Mouse (Mus musculus) left cerebral cortex, postnatal 25 days (tissue): ENCODE measurements at regions not wholly inside any gene's neighbourhood (a gene's known extent, or its start where the extent isn't known, plus 50 kb on each side); places are given as distances from the start of the nearest gene placed in this dataset.

Experiments used
- DNase-seq, 2 experiments: peaks; one replicate each; pipeline ENCODE4 v3.0.0; 2022; ENCODE audit warnings: low spot score in 2 of 2, mixed read lengths in 1 of 2
- intact Hi-C: fragments of 180-260 bp; cut with DNase I; formaldehyde crosslinking; loops from one replicate; pipeline ENCODE4 v1.15.1; 2025
- microRNA-seq, 2 experiments: library from miRNA; unstranded; fragments of <30 nt; microRNA quantifications; one replicate each; pipeline ENCODE4 v1.2.0; 2022

DNA sequence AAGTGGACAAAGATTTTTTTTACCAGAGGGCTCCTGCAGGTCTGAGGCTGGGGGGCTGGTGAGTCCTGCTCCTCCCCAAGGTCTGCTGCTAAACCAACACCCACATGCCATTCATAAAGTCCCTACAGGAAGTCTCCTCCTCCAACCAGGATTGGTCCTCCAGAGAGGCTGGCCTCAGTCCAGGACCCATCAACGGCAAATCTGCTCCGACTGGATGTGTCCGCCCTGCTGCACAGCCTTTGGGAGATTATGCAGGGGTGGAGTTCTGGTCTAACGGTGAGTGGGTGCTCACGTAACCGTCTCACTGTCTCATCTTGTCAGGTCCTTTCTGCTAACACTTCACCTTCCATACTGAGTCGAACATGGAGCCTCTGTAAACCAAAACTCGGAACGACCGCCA is 64.4 kb upstream of the Ankrd34c start:
- intact Hi-C loops, result no loop called here
- DNase-seq, result no peak

DNA sequence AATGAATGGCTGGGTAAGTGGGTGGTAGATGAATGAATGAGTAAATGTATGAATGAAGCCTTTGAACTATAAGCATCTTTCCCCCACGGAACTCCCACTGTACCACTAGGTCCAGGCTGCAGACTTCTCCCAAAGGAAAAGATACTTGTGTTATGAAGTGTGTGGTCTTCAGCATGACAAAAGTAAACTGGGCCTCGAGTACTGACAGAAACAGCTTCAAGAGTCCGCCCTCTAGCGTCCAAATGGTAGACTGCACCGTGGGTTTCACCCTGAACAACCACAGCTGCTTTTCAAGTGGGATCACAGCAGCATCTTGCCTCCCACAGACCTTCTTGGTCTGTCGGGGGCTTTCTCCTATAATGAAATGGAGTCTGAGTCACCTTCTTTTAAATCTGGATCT is 54.7 kb upstream of the Ankrd34c start:
- peak; percentile 78 to 83 for DNase-seq
- intact Hi-C loops, result loop anchor here (2.0 to 5.0 kb wide), 2 partner anchors 56 to 88 kb away; partner anchors contain the start of genes Ankrd34c and Tmed3

DNA sequence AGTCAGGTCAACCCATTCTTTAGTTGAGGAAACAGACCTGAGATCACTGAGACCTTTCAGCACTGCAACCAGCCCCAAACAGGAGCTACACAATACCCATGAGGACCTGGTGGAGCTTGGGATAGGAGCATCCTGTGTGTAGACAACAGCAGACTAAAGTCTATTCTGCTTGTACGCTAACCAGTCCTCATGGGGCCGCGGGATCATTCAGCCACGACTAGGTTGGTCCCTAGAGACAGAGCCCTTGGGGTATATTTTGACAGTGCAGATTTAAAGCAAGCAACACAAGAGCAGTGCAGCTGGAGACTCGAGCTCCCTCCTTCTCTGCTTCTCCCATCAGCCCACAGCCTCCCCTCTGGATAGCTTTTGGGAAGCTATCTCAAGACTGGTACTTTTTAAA is 51.7 kb upstream of the Ankrd34c start:
- DNase-seq, result no peak
- intact Hi-C loops, result loop anchor here (5.0 kb wide), 1 partner anchor 53 kb away; the partner anchor contains the start of gene Ankrd34c

DNA sequence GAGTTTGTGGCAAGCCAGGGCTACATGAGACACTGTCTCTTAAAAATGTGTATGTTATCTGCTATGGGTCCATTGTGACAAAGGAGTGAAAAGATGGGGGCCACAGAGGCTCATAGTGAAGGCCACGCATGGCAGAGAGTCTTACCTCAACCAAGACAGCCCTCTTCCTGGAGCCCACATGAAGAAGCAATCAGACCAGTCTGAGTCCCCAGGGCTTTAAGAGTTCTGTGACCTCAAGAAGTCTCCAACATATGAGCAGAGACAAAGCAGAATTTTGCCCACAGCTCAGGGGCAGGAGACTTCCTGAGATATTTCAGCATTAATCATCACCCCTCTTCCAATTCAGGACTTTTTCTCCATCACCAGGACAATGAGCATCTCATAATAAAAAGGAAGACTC is 50.4 kb upstream of the Ankrd34c start:
- DNase-seq, result no peak
- intact Hi-C loops, result no loop called here

Small RNA genes in the stretch of these regions (microRNA-seq; reads per million reads assigned to microRNA genes)
- gene Mir184, result 114 reads per million in 2 experiments
